Mouse (Mus musculus): ENCODE measurements around the gene Pom121l2. TPM values are rescaled to one million over a fixed set of nuclear protein-coding genes. Genes with fewer than 3 reads are reported as not detected.

Pom121l2 gene
- 85.0 TPM for polyA plus RNA-seq (2014; fragmentation: Illumina TruSeq; extraction: RNeasy Lipid Tissue Mini Kit (QIAGEN cat#74804); ENCODE audit: low read depth, low replicate concordance)

GRCm38 (mm10) chr13:21980981-21981802 is at the start of gene Pom121l2:
TSS of gene Pom121l2 (plus strand) at chr13:21981194.

GRCm38 (mm10) chr13:21944926-21945740 is 35.9 kb upstream of the Pom121l2 start, which contains the start of gene Zfp184:
TSS of gene Zfp184 (plus strand) at chr13:21945094.

DNA sequence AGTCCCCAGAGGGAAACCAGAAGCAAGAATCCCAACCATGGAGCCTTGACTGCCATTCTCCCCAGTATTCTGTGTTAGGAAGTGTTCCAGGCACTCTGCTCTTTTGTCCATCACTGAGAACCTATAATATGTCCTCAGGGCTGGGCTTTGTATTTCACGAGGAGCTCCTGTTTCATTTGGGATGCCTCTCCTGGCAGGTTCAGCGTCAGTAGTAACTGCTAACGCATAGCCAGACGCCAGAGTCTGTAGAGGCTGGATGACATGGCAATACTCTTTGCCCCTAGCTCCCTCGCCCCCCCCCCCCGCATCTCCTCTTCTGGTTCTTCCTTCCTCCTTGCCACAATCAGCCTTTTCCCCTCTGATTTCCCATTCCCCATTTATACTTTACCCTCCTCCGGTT is 28.6 kb downstream of the Pom121l2 start, which contains the start of gene Prss16:
Prss16 (minus strand) TSS at position 101 of the 400 bp plus-strand sequence.

GRCm38 (mm10) chr13:22035267-22036148 is 54.5 kb downstream of the Pom121l2 start, which contains the start of the genes Hist1h2ah and Hist1h2bk:
TSS of gene Hist1h2ah (minus strand) at chr13:22035568.
TSS of gene Hist1h2bk (plus strand) at chr13:22035870.

Other genes with a start within 250 kb of the Pom121l2 start
- gene Hist1h4j, start 246.1 kb upstream of the Pom121l2 start, polyA plus RNA-seq (2014; fragmentation: Illumina TruSeq; extraction: RNeasy Lipid Tissue Mini Kit (QIAGEN cat#74804); ENCODE audit: low read depth, low replicate concordance) = not detected
- not detected for gene Hist1h4k, start 230.7 kb upstream of the Pom121l2 start, polyA plus RNA-seq (2014; fragmentation: Illumina TruSeq; extraction: RNeasy Lipid Tissue Mini Kit (QIAGEN cat#74804); ENCODE audit: low read depth, low replicate concordance)
- gene Hist1h2ak, start 227.4 kb upstream of the Pom121l2 start, polyA plus RNA-seq (2014; fragmentation: Illumina TruSeq; extraction: RNeasy Lipid Tissue Mini Kit (QIAGEN cat#74804); ENCODE audit: low read depth, low replicate concordance) = not detected
- gene Hist1h2bn, start 227.1 kb upstream of the Pom121l2 start, polyA plus RNA-seq (2014; fragmentation: Illumina TruSeq; extraction: RNeasy Lipid Tissue Mini Kit (QIAGEN cat#74804); ENCODE audit: low read depth, low replicate concordance) = not detected
- gene Hist1h1b, start 200.6 kb upstream of the Pom121l2 start, polyA plus RNA-seq (2014; fragmentation: Illumina TruSeq; extraction: RNeasy Lipid Tissue Mini Kit (QIAGEN cat#74804); ENCODE audit: low read depth, low replicate concordance) = not detected
- not detected for gene Hist1h3i, start 197.8 kb upstream of the Pom121l2 start, polyA plus RNA-seq (2014; fragmentation: Illumina TruSeq; extraction: RNeasy Lipid Tissue Mini Kit (QIAGEN cat#74804); ENCODE audit: low read depth, low replicate concordance)
- gene Hist1h2an, start 194.0 kb upstream of the Pom121l2 start, polyA plus RNA-seq (2014; fragmentation: Illumina TruSeq; extraction: RNeasy Lipid Tissue Mini Kit (QIAGEN cat#74804); ENCODE audit: low read depth, low replicate concordance) = not detected
- 27.9 TPM for gene Hist1h2bp, start 193.7 kb upstream of the Pom121l2 start, polyA plus RNA-seq (2014; fragmentation: Illumina TruSeq; extraction: RNeasy Lipid Tissue Mini Kit (QIAGEN cat#74804); ENCODE audit: low read depth, low replicate concordance)
- not detected for gene Hist1h2bq, start 171.0 kb upstream of the Pom121l2 start, polyA plus RNA-seq (2014; fragmentation: Illumina TruSeq; extraction: RNeasy Lipid Tissue Mini Kit (QIAGEN cat#74804); ENCODE audit: low read depth, low replicate concordance)
- not detected for gene Hist1h2ao, start 170.7 kb upstream of the Pom121l2 start, polyA plus RNA-seq (2014; fragmentation: Illumina TruSeq; extraction: RNeasy Lipid Tissue Mini Kit (QIAGEN cat#74804); ENCODE audit: low read depth, low replicate concordance)
- not detected for gene Hist1h4m, start 169.4 kb upstream of the Pom121l2 start, polyA plus RNA-seq (2014; fragmentation: Illumina TruSeq; extraction: RNeasy Lipid Tissue Mini Kit (QIAGEN cat#74804); ENCODE audit: low read depth, low replicate concordance)
- not detected for gene Hist1h4n, start 149.0 kb upstream of the Pom121l2 start, polyA plus RNA-seq (2014; fragmentation: Illumina TruSeq; extraction: RNeasy Lipid Tissue Mini Kit (QIAGEN cat#74804); ENCODE audit: low read depth, low replicate concordance)
- not detected for gene Hist1h2ap, start 147.7 kb upstream of the Pom121l2 start, polyA plus RNA-seq (2014; fragmentation: Illumina TruSeq; extraction: RNeasy Lipid Tissue Mini Kit (QIAGEN cat#74804); ENCODE audit: low read depth, low replicate concordance)
- gene Hist1h2br, start 147.5 kb upstream of the Pom121l2 start, polyA plus RNA-seq (2014; fragmentation: Illumina TruSeq; extraction: RNeasy Lipid Tissue Mini Kit (QIAGEN cat#74804); ENCODE audit: low read depth, low replicate concordance) = 0.48 TPM
- 25.6 TPM for gene Zfp184, start 36.1 kb upstream of the Pom121l2 start, polyA plus RNA-seq (2014; fragmentation: Illumina TruSeq; extraction: RNeasy Lipid Tissue Mini Kit (QIAGEN cat#74804); ENCODE audit: low read depth, low replicate concordance)
- 0.14 TPM for gene Prss16, start 28.5 kb downstream of the Pom121l2 start, polyA plus RNA-seq (2014; fragmentation: Illumina TruSeq; extraction: RNeasy Lipid Tissue Mini Kit (QIAGEN cat#74804); ENCODE audit: low read depth, low replicate concordance)
- gene Hist1h2ah, start 54.4 kb downstream of the Pom121l2 start, polyA plus RNA-seq (2014; fragmentation: Illumina TruSeq; extraction: RNeasy Lipid Tissue Mini Kit (QIAGEN cat#74804); ENCODE audit: low read depth, low replicate concordance) = not detected
- gene Hist1h2bk, start 54.7 kb downstream of the Pom121l2 start, polyA plus RNA-seq (2014; fragmentation: Illumina TruSeq; extraction: RNeasy Lipid Tissue Mini Kit (QIAGEN cat#74804); ENCODE audit: low read depth, low replicate concordance) = not detected
- gene Hist1h4i, start 60.2 kb downstream of the Pom121l2 start, polyA plus RNA-seq (2014; fragmentation: Illumina TruSeq; extraction: RNeasy Lipid Tissue Mini Kit (QIAGEN cat#74804); ENCODE audit: low read depth, low replicate concordance) = 0.99 TPM
- gene Hist1h2ag, start 61.8 kb downstream of the Pom121l2 start, polyA plus RNA-seq (2014; fragmentation: Illumina TruSeq; extraction: RNeasy Lipid Tissue Mini Kit (QIAGEN cat#74804); ENCODE audit: low read depth, low replicate concordance) = not detected
- gene Hist1h2bj, start 62.0 kb downstream of the Pom121l2 start, polyA plus RNA-seq (2014; fragmentation: Illumina TruSeq; extraction: RNeasy Lipid Tissue Mini Kit (QIAGEN cat#74804); ENCODE audit: low read depth, low replicate concordance) = not detected
- 0.03 TPM for gene Vmn1r188, start 103.2 kb downstream of the Pom121l2 start, polyA plus RNA-seq (2014; fragmentation: Illumina TruSeq; extraction: RNeasy Lipid Tissue Mini Kit (QIAGEN cat#74804); ENCODE audit: low read depth, low replicate concordance)
- gene Vmn1r189, start 124.6 kb downstream of the Pom121l2 start, polyA plus RNA-seq (2014; fragmentation: Illumina TruSeq; extraction: RNeasy Lipid Tissue Mini Kit (QIAGEN cat#74804); ENCODE audit: low read depth, low replicate concordance) = not detected
- gene Vmn1r191, start 202.8 kb downstream of the Pom121l2 start, polyA plus RNA-seq (2014; fragmentation: Illumina TruSeq; extraction: RNeasy Lipid Tissue Mini Kit (QIAGEN cat#74804); ENCODE audit: low read depth, low replicate concordance) = not detected
- not detected for gene Vmn1r192, start 209.9 kb downstream of the Pom121l2 start, polyA plus RNA-seq (2014; fragmentation: Illumina TruSeq; extraction: RNeasy Lipid Tissue Mini Kit (QIAGEN cat#74804); ENCODE audit: low read depth, low replicate concordance)
- gene Vmn1r193, start 242.0 kb downstream of the Pom121l2 start, polyA plus RNA-seq (2014; fragmentation: Illumina TruSeq; extraction: RNeasy Lipid Tissue Mini Kit (QIAGEN cat#74804); ENCODE audit: low read depth, low replicate concordance) = not detected